Mouse (Mus musculus): Measurements from ENCODE around the gene Sema4d. TPM values are rescaled to one million over a fixed set of nuclear protein-coding genes. Genes with fewer than 3 reads are reported as not detected.

The Sema4d gene
- total RNA-seq, 1 experiment from 2014 or later, result 33.0 TPM

DNA sequence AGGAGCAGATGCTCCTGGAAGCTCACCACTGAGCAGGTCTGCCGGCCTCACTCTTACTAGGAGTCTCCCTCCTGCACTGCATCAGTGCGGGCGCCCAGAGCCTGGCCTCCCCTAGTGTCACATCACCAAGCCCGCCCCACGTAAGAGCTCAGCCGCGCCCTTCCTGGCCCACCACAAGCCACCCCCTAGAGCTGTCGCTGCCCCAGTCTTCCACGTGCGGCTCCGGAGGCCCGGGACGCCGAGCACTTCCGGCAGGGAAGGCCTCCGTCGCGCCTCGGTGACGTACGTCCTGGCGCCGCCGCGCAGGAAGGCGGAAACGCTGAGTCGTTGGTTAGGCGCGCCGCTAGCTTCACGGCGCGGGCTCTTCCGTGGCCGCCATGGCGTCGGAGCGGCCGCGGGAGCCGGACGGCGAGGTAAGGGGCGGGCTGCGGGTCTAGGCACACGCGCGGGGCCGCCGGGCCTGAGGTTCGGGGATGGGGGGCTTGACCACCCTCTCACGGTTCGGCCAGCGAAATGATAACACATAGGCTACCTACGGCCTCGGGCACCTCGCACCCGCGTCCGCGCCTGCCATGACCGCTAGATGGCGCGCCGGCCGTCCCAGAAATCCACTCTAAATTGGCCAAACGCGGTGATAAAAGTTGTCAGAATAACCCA, 142.0 kb downstream of the Sema4d start, which contains the start of gene Secisbp2:
Secisbp2 (plus strand) TSS at position 290 of the 657 bp plus-strand sequence.
- peak; percentile 91 for ATAC-seq (replicated peaks; ENCODE audit: low read depth, poor library complexity, severe bottlenecking)

DNA sequence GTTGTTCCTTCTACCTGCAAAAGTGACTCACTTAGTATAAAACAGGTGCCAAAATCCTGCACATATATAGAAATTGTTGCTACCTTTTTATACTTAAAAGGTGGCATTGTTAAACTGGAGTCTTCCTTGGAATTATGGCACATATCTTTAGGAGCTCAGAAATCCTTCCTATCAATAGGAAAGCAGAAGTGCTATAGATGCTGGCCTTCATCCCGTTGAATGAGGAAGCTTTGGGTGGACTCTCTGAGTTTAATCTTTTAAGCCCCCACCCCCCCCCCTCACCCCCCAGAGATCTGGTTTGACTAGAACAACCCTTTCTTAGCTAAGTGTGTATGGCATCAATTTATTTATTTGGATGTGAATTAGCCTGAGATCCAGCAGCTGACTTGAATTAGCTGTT, 143.8 kb downstream of the Sema4d start:
- ATAC-seq (replicated peaks; ENCODE audit: low read depth, poor library complexity, severe bottlenecking), result no peak

GRCm38 (mm10) chr13:51648237-51648636, 145.3 kb downstream of the Sema4d start:
- no peak for ATAC-seq (replicated peaks; ENCODE audit: low read depth, poor library complexity, severe bottlenecking)

- ATAC-seq (replicated peaks; ENCODE audit: low read depth, poor library complexity, severe bottlenecking), result no peak
Measured at GRCm38 (mm10) chr13:51647770-51648169, 145.8 kb downstream of the Sema4d start.

DNA sequence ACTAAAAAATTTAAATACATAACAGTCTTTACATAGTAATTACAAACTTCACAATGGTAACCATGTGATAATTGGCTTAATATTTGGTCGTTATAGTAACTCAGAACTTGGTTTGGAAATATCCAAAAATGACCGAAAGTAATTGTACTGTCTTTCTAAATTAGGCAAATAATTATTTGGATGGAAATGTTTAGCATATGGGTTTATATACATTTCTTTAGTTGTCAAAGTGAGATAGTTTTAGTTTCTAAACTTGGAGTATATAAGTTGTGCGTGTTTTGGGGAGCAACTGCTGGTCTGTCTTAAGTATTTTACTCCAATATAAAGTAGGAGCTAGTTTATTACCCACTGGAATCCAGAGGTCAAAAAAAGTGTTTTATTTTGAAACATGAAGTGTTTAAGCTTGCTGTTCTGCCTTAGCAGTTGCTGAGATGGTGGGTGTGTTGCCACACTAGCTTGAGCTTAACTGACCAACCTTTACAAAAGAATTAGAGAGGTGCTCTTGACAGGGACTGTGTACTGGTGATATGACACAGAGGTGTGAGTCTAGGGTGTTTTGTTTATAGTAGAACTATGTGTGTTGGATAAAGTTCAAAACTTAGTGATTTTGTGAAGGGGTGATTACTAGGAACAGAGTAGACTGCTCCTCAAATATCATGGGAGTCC, 147.1 kb downstream of the Sema4d start:
- ATAC-seq (replicated peaks; ENCODE audit: low read depth, poor library complexity, severe bottlenecking), result no peak

DNA sequence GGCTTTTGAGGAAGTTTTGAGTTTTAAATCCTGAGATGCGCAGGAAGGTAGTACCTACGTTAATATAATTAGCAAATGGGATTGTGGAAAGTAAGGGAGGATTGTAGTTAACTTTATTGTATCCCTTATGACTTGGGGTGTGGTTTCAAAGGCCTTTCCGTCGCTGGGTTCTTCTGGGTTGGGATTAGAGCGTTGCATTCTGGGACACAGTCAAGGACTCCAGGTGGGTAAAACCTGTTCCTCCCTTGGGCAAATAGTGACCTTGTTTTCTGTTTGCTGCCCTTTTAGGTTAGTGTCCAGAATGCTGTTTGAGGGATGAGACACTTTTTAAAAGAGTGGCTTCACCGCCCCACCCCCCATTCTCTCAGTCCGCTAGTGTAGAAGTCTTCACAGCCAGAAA, 147.7 kb downstream of the Sema4d start:
- no peak for ATAC-seq (replicated peaks; ENCODE audit: low read depth, poor library complexity, severe bottlenecking)

DNA sequence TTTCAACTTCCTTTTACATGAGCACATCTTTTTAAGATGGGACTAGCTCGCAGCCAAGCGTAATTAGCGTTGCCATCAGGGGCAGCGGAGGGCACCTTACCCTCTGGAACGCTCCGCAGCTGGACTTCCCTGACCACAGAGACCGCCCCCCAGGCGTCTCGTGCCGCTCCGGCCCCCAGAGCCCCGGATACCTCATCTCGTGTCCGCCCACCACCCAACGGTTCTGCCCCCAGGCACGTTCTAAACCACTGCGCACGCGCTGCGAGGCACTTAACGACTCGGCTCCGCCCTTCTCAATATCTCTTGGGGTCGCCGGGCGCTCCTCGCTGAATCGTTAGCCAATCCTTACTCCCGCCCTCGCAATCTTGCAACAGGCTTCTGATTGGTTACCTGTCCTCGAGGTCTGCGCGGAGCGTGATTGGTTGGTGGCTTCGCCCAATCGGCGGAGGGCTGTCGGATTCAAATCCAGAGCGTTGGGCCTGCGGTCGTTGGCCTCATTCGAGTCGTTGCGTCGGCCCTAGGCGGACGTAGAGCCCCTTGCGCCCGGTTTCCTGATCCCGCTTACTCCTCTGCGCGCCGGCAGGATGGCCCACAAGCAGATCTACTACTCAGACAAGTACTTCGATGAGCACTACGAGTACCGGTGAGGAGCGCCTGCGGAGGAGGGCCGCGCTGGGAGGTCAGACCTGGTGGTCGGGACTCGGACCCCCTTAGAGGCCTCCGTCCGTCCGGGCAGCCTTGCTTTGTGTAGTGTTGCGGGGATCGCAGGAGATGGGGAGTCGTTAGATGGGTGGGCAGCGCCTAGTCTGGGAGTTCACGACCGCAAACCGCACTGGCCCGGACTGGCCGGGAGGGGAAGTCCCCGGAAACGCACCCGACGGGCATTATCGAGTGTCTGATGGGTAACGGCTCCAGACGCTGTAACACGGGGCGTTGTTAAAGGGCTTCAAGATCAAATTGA, 148.4 kb downstream of the Sema4d start, which contains the start of gene Cks2:
Cks2 (plus strand) TSS at position 404 of the 961 bp plus-strand sequence.
- peak; percentile 90 for ATAC-seq (replicated peaks; ENCODE audit: low read depth, poor library complexity, severe bottlenecking)

DNA sequence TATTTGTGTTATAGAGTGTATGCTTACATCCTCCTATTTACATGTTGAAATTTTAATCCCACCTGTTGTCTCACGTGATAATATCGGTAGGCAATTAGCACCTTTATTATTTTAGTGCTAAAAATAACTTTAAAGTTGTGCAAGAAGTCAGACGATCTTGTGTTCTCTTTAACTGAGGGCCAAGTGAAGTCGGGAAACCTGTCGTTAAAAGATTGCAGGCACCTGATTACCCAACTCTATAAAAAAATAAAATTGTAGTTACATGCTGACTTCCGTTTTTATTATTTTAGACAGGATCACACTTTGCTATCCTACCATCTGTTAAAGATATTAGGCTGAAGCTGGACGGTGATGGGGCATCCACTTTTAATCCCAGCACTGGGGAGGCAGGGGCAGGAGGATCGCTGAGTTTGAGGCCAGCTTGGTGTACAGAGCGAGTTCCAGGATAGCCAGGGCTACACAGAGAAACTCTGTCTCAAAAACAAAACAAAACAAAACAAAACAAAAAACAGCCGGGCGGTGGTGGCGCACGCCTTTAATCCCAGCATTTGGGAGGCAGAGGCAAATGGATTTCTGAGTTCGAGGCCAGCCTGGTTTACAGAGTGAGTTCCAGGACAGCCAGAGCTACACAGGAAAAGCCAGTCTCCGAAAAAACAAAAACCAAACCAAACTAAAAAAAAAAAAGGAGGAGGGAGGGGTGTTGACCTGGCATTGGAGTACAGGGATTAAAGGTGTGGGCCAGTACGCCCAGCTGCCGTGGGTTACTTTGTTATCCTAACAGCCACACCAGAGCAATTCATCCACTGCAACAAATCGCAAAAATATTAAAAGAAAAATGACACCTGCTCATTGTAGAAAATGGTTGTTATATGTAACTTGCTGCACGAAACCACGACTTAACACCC, 149.4 kb downstream of the Sema4d start:
- ATAC-seq (replicated peaks; ENCODE audit: low read depth, poor library complexity, severe bottlenecking), result no peak

GRCm38 (mm10) chr13:51642171-51642778, 151.3 kb downstream of the Sema4d start:
- no peak for ATAC-seq (replicated peaks; ENCODE audit: low read depth, poor library complexity, severe bottlenecking)

DNA sequence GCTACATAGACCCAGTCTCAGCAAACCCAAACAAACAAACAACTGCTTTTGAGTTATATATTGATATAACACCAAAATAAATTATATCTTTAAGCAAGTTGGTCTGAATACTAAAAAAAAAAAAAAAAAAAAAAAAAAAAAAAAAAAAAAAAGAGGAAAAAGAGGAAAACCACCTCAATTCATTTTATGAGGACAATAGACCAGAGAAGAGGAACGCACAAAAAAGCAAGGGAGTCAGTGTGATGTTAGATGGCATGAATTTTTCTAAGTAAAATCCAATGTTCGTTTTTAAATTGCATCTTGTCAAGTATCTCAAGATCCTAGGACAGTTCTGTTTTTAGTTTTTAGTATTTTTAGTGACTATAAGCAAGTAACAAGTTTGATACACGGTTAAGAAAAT, 152.1 kb downstream of the Sema4d start:
- ATAC-seq (replicated peaks; ENCODE audit: low read depth, poor library complexity, severe bottlenecking), result no peak

- ATAC-seq (replicated peaks; ENCODE audit: low read depth, poor library complexity, severe bottlenecking), result peak; percentile 32; the same call in 1 of the 2 replicates
Measured at GRCm38 (mm10) chr13:51638958-51639357, 154.6 kb downstream of the Sema4d start.

Other genes starting within 250 kb of the Sema4d start
- not detected in 2 replicates for gene Shc3, start 224.3 kb downstream of the Sema4d start, total RNA-seq (2017)
- 260 and 278 TPM in 2 replicates for gene Cks2, start 148.5 kb downstream of the Sema4d start, total RNA-seq (2017)
- gene Secisbp2, start 142.1 kb downstream of the Sema4d start, total RNA-seq (2017), result 27.0 and 29.1 TPM in 2 replicates
- gene Gadd45g, start 52.9 kb upstream of the Sema4d start, total RNA-seq (2017), result 4.5 and 10.1 TPM in 2 replicates

Measured in common myeloid progenitor, adult 5-6 weeks (primary cell).